Mouse (Mus musculus): ENCODE data around the gene 1700025G04Rik. TPM values are rescaled to one million over a fixed set of nuclear protein-coding genes. Genes with fewer than 3 reads are reported as not detected.

Gene 1700025G04Rik
- polyA plus RNA-seq, 1 experiment from 2014 or later: 16.7 TPM

DNA sequence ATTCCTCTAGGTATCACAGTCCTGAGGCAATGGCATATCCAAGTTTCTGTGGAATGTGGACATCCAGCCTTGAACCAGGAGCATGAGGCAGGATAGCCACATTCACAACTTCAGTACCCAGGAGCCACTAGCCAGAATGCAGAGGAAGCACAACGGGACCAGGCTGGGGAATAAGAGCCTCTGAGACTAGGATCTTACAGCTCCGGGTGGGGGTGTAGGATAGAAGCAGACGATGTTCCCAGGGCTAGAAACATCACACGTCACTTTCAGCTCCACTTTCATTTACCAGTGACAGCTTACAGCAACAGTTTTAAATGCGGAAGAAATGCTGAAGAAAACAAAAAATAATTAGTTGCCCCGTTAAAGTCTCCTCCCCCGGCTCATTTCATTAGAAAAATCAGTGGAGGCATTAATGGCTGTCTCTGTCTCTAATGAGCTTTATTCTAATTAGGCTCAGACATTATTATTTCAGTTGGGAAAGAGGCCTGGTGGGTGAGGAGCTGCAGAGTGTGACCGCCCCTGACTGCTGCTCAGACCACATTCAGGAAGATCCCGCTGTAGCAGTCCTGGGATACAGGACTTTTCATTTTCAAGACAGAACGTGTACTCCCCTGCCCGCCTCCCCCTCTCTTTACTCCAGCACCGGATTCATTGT is 189.1 kb downstream of the 1700025G04Rik start:
- whole genome bisulfite sequencing: 77% methylated on average over 12 of the region's 12 CpGs
- H3K4me1 ChIP-seq (replicated peaks; ENCODE audit: control insufficient read depth, insufficient read depth, low read length): no peaks in the 10 kb centered on the region
- no peak overlapping the region for H3K27ac ChIP-seq (ENCODE audit: low read length)
- H3K4me3 ChIP-seq (ENCODE audit: low read length): no peak overlapping the region
- no peak overlapping the region for H3K9ac ChIP-seq (ENCODE audit: low read length)
- H3K36me3 ChIP-seq (ENCODE audit: control insufficient read depth, insufficient read depth, low read length): no peaks in the 10 kb centered on the region
- no peak for ATAC-seq (ENCODE audit: low read depth)
- H3K9me3 ChIP-seq (ENCODE audit: control insufficient read depth, low read length): no peaks in the 10 kb centered on the region
- H3K27me3 ChIP-seq (ENCODE audit: control insufficient read depth, insufficient read depth, low read depth, low read length): no peaks in the 10 kb centered on the region
- no peak overlapping the region for H3K4me2 ChIP-seq (ENCODE audit: low read depth, low read length)

DNA sequence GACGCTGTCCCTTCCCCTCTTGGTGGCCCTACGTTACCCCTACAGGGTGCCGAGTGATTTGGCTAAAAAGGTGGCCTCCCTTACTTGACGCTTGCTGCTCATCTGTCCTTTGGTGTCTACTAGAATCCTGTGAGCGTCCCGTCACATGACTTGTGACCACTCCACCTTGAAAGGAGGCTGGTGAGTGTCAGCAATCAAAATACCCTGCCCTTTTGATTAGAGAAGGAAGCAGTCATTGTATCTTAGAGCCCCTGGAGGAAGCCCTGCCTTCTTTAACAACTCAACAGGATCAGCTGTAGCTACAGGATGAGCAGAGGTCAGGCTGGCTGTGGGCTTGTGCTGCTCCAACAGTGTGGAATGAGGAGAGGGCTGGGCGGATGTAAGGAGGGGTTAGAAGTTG is 190.0 kb downstream of the 1700025G04Rik start:
- 81% methylated on average over 7 of the region's 7 CpGs for WGBS
- Histone ChIP-seq H3K4me2 (ENCODE audit: low read depth, low read length) (no peak overlapping the region), H3K36me3 (ENCODE audit: control insufficient read depth, insufficient read depth, low read length) (no peaks in the 10 kb centered on the region), H3K27ac (ENCODE audit: low read length) (no peak overlapping the region), H3K9ac (ENCODE audit: low read length) (no peak overlapping the region), H3K4me3 (ENCODE audit: low read length) (no peak overlapping the region), H3K27me3 (ENCODE audit: control insufficient read depth, insufficient read depth, low read depth, low read length) (no peaks in the 10 kb centered on the region), H3K4me1 (replicated peaks; ENCODE audit: control insufficient read depth, insufficient read depth, low read length) (no peaks in the 10 kb centered on the region), H3K9me3 (ENCODE audit: control insufficient read depth, low read length) (no peaks in the 10 kb centered on the region)
- ATAC-seq (ENCODE audit: low read depth): no peak

DNA sequence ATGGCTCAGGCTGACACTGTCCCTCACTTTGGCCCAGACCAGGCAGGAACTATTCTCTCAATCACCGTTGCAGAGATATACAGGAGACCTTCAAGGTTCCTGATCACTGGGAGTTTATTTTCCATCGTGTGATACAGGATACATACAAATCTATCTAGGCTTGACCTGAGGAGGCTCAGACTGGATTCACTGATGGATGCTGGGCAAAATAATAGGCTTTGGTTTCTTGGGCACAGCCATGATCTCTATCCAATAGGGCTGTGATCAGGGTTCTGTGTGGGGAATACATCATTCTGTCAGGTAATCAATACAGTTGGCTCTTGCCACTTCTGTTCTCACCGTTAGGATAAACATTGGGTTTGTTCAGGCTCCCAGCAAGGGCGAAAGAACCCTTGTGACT is 194.5 kb downstream of the 1700025G04Rik start:
- no peak overlapping the region for H3K4me2 ChIP-seq (ENCODE audit: low read depth, low read length)
- H3K27ac ChIP-seq (ENCODE audit: low read length): no peak overlapping the region
- WGBS: 56% methylated on average over 4 of the region's 4 CpGs
- peaks cover 6% of the 10 kb centered on the region for H3K4me1 ChIP-seq (replicated peaks; ENCODE audit: control insufficient read depth, insufficient read depth, low read length)
- no peak overlapping the region for H3K4me3 ChIP-seq (ENCODE audit: low read length)
- no peaks in the 10 kb centered on the region for H3K27me3 ChIP-seq (ENCODE audit: control insufficient read depth, insufficient read depth, low read depth, low read length)
- no peak overlapping the region for H3K9ac ChIP-seq (ENCODE audit: low read length)
- H3K36me3 ChIP-seq (ENCODE audit: control insufficient read depth, insufficient read depth, low read length): no peaks in the 10 kb centered on the region
- no peak for ATAC-seq (ENCODE audit: low read depth)
- no peaks in the 10 kb centered on the region for H3K9me3 ChIP-seq (ENCODE audit: control insufficient read depth, low read length)

- peaks cover 19% of the 10 kb centered on the region for H3K4me1 ChIP-seq (replicated peaks; ENCODE audit: control insufficient read depth, insufficient read depth, low read length)
- WGBS: 76% methylated on average over 5 of the region's 5 CpGs
- no peak overlapping the region for H3K4me2 ChIP-seq (ENCODE audit: low read depth, low read length)
- H3K9ac ChIP-seq (ENCODE audit: low read length): no peak overlapping the region
- H3K27ac ChIP-seq (ENCODE audit: low read length): no peak overlapping the region
- no peaks in the 10 kb centered on the region for H3K27me3 ChIP-seq (ENCODE audit: control insufficient read depth, insufficient read depth, low read depth, low read length)
- no peak overlapping the region for H3K4me3 ChIP-seq (ENCODE audit: low read length)
- no peaks in the 10 kb centered on the region for H3K9me3 ChIP-seq (ENCODE audit: control insufficient read depth, low read length)
- H3K36me3 ChIP-seq (ENCODE audit: control insufficient read depth, insufficient read depth, low read length): no peaks in the 10 kb centered on the region
- ATAC-seq (ENCODE audit: low read depth): no peak
Measured at GRCm38 (mm10) chr1:151893976-151894375, 195.9 kb downstream of the 1700025G04Rik start.

- ATAC-seq (ENCODE audit: low read depth): no peak
- no peak overlapping the region for H3K4me2 ChIP-seq (ENCODE audit: low read depth, low read length)
- no peak overlapping the region for H3K9ac ChIP-seq (ENCODE audit: low read length)
- H3K27ac ChIP-seq (ENCODE audit: low read length): peak overlapping the region; percentile 94
- 56% methylated on average over 5 of the region's 5 CpGs for WGBS
- H3K36me3 ChIP-seq (ENCODE audit: control insufficient read depth, insufficient read depth, low read length): no peaks in the 10 kb centered on the region
- no peak overlapping the region for H3K4me3 ChIP-seq (ENCODE audit: low read length)
- H3K27me3 ChIP-seq (ENCODE audit: control insufficient read depth, insufficient read depth, low read depth, low read length): no peaks in the 10 kb centered on the region
- peaks cover 25% of the 10 kb centered on the region for H3K4me1 ChIP-seq (replicated peaks; ENCODE audit: control insufficient read depth, insufficient read depth, low read length)
- H3K9me3 ChIP-seq (ENCODE audit: control insufficient read depth, low read length): no peaks in the 10 kb centered on the region
Measured at GRCm38 (mm10) chr1:151892008-151892407, 197.9 kb downstream of the 1700025G04Rik start.

GRCm38 (mm10) chr1:151891194-151891593 is 198.7 kb downstream of the 1700025G04Rik start:
- Histone ChIP-seq H3K9me3 (ENCODE audit: control insufficient read depth, low read length) (no peaks in the 10 kb centered on the region), H3K27me3 (ENCODE audit: control insufficient read depth, insufficient read depth, low read depth, low read length) (no peaks in the 10 kb centered on the region), H3K36me3 (ENCODE audit: control insufficient read depth, insufficient read depth, low read length) (no peaks in the 10 kb centered on the region), H3K27ac (ENCODE audit: low read length) (peak overlapping the region; percentile 94), H3K4me1 (replicated peaks; ENCODE audit: control insufficient read depth, insufficient read depth, low read length) (peaks cover 28% of the 10 kb centered on the region), H3K4me2 (ENCODE audit: low read depth, low read length) (no peak overlapping the region), H3K4me3 (ENCODE audit: low read length) (no peak overlapping the region), H3K9ac (ENCODE audit: low read length) (no peak overlapping the region)
- WGBS: 40% methylated on average over 9 of the region's 9 CpGs
- ATAC-seq (ENCODE audit: low read depth): peak; percentile 73

- peak; percentile 84 for ATAC-seq (ENCODE audit: low read depth)
- Histone ChIP-seq H3K9ac (ENCODE audit: low read length) (no peak overlapping the region), H3K4me1 (replicated peaks; ENCODE audit: control insufficient read depth, insufficient read depth, low read length) (peaks cover 28% of the 10 kb centered on the region), H3K9me3 (ENCODE audit: control insufficient read depth, low read length) (no peaks in the 10 kb centered on the region), H3K4me2 (ENCODE audit: low read depth, low read length) (no peak overlapping the region), H3K27ac (ENCODE audit: low read length) (peak overlapping the region; percentile 94), H3K27me3 (ENCODE audit: control insufficient read depth, insufficient read depth, low read depth, low read length) (no peaks in the 10 kb centered on the region), H3K4me3 (ENCODE audit: low read length) (no peak overlapping the region), H3K36me3 (ENCODE audit: control insufficient read depth, insufficient read depth, low read length) (no peaks in the 10 kb centered on the region)
- WGBS: 33% methylated on average over 14 of the region's 14 CpGs
Measured at GRCm38 (mm10) chr1:151890041-151890621, 199.8 kb downstream of the 1700025G04Rik start.

- Histone ChIP-seq H3K9me3 (ENCODE audit: control insufficient read depth, low read length) (no peaks in the 10 kb centered on the region), H3K4me1 (replicated peaks; ENCODE audit: control insufficient read depth, insufficient read depth, low read length) (peaks cover 28% of the 10 kb centered on the region), H3K27ac (ENCODE audit: low read length) (peak overlapping the region; percentile 63), H3K4me2 (ENCODE audit: low read depth, low read length) (no peak overlapping the region), H3K27me3 (ENCODE audit: control insufficient read depth, insufficient read depth, low read depth, low read length) (no peaks in the 10 kb centered on the region), H3K36me3 (ENCODE audit: control insufficient read depth, insufficient read depth, low read length) (no peaks in the 10 kb centered on the region), H3K4me3 (ENCODE audit: low read length) (no peak overlapping the region), H3K9ac (ENCODE audit: low read length) (no peak overlapping the region)
- 33% methylated on average over 5 of the region's 5 CpGs for WGBS
- ATAC-seq (ENCODE audit: low read depth): peak; percentile 21
Measured at GRCm38 (mm10) chr1:151887631-151888030, 202.3 kb downstream of the 1700025G04Rik start.

GRCm38 (mm10) chr1:151887126-151887525 is 202.8 kb downstream of the 1700025G04Rik start:
- no peaks in the 10 kb centered on the region for H3K27me3 ChIP-seq (ENCODE audit: control insufficient read depth, insufficient read depth, low read depth, low read length)
- no peak for ATAC-seq (ENCODE audit: low read depth)
- peak overlapping the region; percentile 56 for H3K27ac ChIP-seq (ENCODE audit: low read length)
- H3K36me3 ChIP-seq (ENCODE audit: control insufficient read depth, insufficient read depth, low read length): no peaks in the 10 kb centered on the region
- no peak overlapping the region for H3K4me2 ChIP-seq (ENCODE audit: low read depth, low read length)
- peaks cover 28% of the 10 kb centered on the region for H3K4me1 ChIP-seq (replicated peaks; ENCODE audit: control insufficient read depth, insufficient read depth, low read length)
- 57% methylated on average over 10 of the region's 10 CpGs for WGBS
- no peak overlapping the region for H3K9ac ChIP-seq (ENCODE audit: low read length)
- H3K4me3 ChIP-seq (ENCODE audit: low read length): no peak overlapping the region
- H3K9me3 ChIP-seq (ENCODE audit: control insufficient read depth, low read length): no peaks in the 10 kb centered on the region

Data from lung, embryonic 16.5 days (tissue).